Mouse (Mus musculus) CD4-positive, CD25-positive, alpha-beta regulatory T cell, adult 4 months (primary cell): ENCODE results near the gene Gtf3c1. TPM values are rescaled to one million over a fixed set of nuclear protein-coding genes. Genes with fewer than 3 reads are reported as not detected.

ENCODE experiments used
- ATAC-seq: one replicate; pipeline ENCODE4 v1.8.0; 2017
- polyA plus RNA-seq, 2 experiments: library from polyadenylated mRNA; unstranded; fragments of 100-300 nt; shearing (Covaris generic); gene quantifications; one replicate each; pipeline ENCODE4 v1.2.1; 2017

The Gtf3c1 gene
- polyA plus RNA-seq, 2 experiments from 2014 or later, result 16.1 to 29.4 TPM

DNA sequence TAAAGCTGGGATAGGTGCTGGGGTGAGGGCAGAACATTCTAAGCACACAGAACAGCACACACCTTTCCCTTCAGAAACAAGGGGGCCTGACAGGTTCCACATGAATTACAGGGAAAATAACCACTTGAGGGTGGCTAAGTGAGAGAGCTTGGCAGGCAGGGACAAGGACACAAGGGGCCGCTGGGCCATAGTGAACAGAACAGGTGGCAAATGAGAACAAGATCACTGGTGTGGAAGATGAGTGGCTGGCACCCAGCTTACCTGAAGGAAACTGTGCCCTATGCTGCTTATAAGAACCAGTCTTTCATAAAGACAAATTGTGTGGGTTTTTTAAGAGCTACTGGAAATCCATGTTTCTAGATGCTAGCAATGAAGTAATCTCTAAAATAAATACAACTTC, 4.8 kb downstream of the Gtf3c1 start:
- no peak for ATAC-seq

DNA sequence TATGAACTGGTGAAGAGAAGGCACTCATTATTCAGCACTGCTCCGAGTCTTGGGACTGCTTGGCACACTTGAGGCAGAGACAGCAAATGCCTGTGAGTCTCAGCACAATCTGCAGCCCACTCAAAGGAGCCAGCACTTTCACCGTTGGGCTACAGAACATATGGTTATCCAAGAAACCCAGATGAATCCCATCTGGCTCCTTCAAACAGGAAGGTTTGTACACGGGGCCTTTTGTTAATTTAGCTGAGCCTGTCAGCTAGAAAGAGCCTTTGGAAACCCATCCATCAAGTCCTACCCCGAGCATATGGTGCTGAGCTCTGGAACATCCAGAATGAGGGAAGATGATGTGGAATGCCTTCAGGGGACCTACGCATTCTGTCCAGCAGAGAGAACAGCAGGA, 13.5 kb downstream of the Gtf3c1 start:
- no peak for ATAC-seq

DNA sequence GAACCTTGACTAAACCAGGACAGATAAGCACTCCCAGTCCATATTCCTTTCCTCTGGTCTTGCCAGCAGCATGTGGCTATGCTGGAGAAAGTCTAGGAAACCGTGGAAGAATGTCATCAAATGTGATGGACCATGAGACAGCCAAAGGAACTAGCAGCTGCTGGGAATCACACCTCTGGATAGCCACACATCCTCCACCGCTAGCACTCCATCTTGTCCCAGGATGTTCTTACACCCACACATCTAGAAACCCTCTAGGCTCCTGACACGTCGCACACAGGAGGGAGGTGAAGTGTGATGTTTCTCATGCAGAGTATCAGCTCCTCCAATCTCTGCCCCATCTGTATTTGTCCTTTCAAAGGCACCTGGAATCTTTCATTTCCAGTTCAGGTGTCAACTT, 17.1 kb downstream of the Gtf3c1 start:
- no peak for ATAC-seq

DNA sequence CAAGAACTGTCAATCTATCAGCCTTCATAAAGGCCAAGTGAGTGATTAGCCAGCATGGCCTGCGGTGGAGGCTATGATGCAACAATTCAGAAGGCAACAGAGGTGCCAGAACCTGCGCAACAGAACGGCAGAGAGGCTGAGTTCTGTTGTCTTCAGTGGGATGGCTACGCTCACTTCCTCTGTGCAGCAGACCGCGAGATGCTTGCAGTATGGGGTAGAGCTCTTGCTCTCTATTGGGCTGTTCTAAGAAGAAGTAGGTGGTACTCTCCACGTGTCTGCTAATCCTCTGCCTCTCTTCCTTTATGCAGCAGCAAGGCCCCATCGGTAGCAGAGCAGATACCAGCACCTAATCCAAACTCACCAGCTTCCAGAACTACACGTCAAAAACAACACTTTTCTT, 27.6 kb downstream of the Gtf3c1 start:
- ATAC-seq, result no peak

DNA sequence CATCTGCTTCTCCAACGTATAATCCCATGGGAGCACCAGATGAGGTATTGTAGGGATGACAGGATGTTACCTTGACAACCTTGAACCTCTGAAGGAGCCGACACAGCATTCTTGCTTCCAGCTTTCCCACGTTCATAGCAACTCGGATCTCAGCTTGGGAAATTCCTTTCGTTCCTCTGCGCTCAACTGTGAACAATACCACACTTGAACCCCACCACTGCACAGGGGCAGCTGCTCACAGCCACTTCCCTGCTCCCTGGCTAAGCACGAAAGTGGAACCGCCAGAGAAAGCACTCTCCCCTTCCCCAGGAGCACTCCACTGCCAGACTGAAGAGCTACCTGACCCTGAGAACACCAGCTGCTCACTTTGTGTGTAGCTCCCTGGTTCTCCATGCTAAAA, 28.8 kb downstream of the Gtf3c1 start:
- ATAC-seq, result no peak

DNA sequence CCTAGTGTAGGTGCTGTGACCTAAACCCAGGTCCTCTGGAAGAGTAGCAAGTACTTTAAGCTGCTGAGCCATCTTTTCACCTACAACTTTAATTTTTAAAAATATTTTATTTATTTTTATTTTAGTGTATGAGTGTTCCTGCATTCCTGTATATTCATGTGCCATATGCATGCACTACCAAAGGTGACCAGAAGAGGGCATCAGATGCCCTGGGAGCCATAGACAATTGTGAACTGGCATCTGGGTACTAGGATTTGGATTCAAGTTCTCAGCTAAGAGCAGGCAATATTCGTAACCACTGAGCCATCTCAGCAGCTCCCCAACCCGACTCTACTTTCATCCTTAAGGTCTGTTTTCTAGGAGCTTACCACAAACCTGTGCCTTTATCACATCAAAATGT, 32.7 kb downstream of the Gtf3c1 start:
- no peak for ATAC-seq

DNA sequence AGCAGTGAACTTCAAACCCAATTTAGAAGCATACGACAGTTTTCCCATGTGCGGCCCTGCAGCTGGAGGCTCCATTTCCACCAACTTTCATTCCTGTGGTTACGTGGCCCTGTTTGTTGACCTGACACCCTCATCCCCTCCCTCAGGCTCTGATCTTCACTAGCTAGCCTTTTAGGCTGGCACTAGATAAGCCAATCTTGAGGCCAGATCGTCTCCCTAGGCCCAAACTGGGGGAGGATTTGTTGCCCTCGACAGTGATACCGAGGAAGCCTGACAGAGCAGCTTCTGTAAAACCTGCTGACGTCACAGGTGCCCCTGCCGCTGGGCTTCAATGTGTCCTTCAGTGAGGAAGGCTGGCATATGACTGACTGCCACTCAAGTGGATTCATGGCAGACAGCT, 36.2 kb downstream of the Gtf3c1 start:
- ATAC-seq, result no peak

DNA sequence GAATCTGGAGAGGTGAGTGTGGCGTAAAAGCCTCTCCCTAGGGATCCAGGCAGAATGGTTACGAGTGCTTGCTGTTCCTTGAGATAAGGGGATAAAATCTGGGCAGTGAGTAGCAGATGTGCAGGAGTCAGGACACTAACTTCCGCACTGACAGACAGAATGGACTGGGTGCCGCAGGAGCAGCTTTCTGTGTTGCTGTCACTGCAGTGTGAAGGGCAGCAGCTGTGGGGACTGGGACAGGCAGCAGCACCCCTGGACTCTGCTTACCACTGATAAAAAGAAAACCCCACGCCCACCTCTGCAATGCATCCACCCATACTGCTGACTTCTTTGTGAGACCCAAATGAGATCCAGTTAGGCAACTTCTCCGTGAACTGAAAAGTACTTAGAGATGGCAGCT, 36.7 kb downstream of the Gtf3c1 start:
- no peak for ATAC-seq

DNA sequence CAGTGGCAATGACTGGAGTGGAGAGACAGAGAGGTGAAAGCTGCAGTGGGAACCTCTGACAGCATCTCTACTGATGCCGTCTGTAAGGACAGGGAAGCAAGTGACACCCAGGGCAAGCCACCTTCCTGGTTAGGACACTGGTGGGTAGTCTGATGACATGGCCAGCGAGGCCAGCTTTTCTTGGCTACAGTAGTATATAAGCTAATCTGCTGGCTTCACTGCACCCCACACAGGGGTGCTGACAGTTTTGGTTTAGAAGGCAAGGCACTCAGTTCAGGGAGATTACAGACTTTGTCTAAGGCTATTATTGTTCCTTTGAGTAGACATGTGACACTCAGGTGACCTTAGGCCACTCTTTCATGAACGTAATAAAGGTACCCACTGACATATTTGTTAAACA, 43.9 kb downstream of the Gtf3c1 start:
- no peak for ATAC-seq

DNA sequence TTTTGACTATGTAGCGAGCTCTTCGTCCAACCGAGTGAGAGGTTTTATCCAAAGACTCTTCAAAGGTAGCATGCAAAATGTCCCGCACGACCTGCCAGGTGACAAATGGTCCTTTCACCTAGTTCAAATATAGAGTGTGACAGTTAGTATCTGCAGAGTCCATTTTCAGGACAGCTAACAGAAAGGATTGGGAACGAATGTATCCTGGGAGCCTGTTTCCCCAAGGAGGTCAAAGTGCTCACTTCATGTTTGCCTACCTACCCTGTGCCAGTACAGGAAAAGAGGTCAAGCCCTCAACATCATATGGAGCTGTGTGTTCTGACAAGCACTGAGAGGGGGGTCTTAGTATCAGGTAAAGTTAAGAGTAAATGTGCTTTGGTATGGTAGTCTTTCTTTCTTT, 50.1 kb downstream of the Gtf3c1 start:
- ATAC-seq, result no peak

DNA sequence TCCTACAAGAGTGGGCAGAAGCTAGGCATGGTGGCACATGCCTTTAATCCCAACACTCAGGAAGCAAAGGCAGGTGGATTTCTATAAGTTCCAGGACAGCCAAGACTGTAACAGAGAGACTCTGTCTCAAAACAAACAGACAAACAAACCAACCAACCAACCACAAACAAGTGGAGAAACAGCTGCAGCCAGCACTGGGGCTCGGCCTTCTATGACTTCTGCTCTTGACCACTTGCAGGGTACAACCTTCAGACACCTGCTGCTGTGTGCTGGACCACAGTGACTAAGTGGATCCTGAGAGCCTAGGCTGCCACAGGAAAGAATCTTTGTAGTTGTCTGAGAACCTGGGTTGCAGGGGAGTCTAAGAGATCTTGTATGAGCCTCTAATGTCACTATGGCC, 58.6 kb downstream of the Gtf3c1 start:
- no peak for ATAC-seq

DNA sequence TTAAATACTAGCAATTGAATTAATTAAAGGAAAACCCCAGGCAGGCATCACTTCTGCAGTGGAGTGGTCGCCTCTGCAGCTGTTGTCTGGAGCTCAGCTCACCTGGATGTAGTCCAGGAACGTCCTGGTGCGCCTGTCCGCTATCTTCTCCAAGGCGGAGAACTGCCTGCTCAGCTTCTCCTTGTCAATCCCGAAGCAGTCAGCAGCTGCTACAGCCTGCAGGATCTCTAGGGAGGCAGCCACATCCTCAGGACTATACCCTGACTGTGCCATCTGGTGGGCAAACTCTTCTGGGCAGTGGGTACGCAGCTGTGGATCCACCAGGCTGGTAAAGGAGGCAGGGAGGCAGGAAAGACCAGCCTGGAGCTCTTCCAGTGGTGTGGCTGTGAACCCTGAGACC, 62.2 kb downstream of the Gtf3c1 start:
- ATAC-seq, result no peak

DNA sequence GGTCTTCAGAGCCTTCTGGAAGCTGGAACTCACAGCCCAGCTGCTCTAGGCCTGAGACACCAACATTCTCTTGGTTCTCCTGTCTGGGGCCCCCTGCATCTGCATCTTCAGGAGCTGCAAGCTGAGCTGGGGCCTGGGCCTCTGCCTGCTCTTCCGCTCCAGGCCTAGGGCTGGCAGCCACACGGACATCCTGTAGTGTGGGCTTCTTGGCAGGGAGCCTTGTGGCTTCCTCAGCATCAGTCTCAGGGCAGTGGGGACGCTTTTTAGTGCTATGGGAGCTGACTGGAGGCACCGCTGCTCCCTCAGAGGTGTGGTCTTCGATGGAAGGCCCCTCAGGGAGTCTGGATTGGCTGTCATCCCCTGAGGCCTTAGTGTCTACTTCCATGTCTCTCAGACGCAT, 63.7 kb downstream of the Gtf3c1 start:
- ATAC-seq, result peak; percentile 40

DNA sequence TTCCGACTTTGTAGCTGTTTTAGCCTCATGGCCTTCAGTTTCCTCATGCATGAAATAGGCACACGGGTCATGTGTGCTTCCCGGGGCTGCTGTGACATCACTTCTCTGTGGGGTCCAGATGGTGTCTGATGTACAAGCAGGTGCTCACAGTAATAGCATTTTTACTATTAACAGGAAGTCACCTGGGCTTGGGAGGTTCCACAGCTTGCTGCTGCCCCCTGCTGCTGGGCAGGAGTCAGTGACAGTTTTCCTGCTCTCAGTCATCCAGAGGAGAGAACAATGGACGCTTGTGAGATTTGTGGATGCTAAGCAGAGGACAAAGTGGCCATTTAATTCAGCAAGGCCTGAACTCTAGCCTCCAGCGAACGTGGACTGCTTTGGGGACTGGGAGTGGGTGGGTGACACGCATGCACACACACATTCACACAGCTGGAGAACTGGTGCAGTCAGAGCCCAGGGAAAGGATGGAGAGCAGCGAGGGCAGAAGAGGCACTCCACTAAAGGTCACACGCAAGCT, 68.7 kb downstream of the Gtf3c1 start:
- peak; percentile 57 for ATAC-seq

DNA sequence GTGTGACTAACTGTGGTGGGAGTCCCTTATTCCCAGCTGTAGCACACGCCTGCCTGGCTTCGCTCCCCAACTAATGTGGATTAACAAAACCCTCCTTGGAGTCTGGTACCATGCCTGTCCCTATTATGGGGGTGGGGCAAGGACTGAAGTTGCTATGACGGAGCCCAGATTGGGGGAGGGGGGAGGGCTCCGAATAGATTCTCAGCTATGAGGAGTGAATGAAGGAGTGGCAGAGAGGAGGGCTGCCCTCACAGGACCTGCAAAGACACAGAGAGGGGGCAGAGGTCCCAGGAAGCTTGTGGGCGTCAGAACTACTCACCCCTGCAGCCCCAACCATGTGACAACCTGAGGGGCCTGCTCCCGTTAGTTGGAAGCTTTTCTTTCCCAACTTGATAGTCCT, 69.2 kb downstream of the Gtf3c1 start:
- peak; percentile 3 for ATAC-seq

DNA sequence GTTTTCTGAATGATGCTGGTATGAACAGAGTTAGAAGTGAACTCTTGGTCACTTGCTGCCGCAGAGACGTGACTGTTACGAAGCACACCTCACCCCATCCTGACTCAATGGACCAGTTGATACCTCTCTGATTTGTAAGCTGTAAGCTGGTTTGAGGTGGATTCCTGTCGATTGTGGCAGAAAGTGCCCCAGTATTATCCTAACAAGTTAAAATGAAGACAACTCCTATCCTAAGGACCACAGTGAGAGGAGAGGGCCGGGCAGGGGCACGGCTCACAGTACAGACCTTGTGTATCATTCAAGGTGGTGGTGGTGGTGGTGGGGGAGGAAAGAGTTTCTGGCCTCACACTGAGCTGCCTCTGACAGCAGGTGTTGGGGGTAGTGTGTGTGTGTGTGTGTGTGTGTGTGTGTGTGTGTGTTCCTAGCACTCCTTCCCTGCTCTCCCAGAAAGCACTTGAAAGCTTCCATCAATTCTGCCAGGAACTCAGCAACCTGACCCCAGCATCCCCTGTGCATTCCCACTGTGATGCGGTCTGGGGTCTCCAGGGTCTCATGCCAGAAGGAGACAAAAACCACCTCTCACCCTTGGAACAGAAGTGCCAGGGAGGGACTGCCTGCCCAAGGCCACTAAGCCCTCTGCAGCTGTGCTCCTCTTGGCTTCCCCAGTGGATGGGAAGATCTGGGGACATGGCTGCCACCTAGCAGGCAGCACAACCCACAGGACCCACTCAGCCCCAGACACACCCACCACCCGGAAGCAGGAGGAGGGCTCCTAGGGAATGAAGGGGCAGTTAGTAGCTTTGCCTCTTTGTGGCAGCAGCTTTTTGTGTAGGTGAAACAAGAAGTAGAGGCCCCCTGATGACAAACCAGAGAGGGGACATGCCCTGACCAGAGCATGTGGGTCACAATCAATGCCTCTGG, 70.1 kb downstream of the Gtf3c1 start:
- ATAC-seq, result no peak

DNA sequence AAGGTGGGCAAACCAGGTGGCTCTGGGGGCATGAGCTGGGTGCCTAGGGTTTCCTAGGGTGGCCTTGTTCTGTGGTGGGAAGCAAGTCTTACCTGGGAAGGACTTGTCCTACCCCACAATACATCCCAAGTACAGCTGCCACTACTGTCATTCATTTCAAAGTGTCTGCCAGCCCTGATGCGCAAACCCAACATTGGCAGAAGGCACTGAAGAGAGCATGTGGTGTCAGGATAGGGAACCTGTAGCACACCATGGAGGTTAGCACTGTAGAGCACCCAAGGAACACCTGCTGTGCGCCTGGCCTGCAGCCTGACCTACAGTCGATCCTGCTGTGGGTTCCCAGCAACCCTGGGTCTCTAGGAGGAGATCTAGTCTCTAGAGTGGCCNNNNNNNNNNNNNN, 76.6 kb downstream of the Gtf3c1 start:
- ATAC-seq, result no peak

DNA sequence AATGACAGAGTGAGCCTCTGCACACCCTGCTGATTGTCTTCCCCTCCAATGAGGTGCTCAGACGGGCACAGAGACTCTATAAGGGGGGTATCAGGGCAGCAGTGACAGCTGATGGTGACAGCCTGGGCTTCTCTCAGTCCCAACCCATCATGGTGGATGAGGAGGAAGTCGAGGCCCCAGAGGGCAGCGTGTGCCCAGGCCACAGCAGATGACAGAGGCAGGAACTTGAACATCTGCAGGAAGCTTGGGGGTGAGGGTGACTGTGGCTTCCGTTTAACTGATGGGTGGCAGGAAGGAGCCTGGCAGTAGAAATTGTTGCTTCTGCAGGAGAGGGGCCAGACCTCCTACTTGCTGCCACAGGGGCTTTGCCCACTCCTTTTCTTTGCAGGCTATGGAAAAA, 77.3 kb downstream of the Gtf3c1 start:
- peak; percentile 85 for ATAC-seq

DNA sequence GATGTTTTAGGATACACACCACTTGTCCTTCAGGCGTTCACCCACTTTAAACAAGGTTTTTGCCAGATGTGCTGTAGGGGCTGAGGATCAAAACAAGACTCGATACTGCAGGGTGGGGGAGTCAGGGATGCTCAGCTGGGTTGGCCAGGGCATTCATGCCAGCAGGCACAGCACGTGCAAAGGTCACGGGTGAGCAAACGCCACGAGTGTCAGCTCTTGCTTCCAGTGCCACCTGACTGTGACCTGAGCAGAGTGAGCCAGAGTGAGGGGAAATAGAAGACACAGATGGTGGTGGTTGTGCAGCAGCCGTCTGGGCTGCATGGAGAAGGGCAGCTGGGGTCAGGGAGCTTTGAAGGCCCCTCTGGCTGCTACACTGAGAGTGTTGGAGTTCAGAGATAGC, 81.8 kb downstream of the Gtf3c1 start:
- no peak for ATAC-seq

DNA sequence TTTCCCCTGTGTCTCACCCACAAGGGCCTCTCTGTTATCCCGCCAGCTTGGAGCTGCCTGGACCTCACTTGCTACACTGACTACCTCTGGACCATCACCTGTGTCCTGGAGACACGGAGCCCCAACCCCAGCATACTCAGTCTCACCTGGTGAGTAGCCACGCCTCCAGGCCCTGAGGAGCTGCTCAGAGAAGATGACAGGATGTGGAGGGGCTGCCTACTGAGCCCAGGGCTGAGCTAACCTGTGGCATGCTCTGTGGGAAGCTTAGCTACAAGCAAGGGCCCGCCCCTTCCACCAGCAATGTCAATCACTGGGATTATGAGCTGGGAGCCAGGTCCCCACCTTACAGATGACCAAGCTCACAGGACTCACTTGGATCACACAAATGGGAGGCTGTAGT, 82.4 kb downstream of the Gtf3c1 start:
- ATAC-seq, result peak; percentile 72

DNA sequence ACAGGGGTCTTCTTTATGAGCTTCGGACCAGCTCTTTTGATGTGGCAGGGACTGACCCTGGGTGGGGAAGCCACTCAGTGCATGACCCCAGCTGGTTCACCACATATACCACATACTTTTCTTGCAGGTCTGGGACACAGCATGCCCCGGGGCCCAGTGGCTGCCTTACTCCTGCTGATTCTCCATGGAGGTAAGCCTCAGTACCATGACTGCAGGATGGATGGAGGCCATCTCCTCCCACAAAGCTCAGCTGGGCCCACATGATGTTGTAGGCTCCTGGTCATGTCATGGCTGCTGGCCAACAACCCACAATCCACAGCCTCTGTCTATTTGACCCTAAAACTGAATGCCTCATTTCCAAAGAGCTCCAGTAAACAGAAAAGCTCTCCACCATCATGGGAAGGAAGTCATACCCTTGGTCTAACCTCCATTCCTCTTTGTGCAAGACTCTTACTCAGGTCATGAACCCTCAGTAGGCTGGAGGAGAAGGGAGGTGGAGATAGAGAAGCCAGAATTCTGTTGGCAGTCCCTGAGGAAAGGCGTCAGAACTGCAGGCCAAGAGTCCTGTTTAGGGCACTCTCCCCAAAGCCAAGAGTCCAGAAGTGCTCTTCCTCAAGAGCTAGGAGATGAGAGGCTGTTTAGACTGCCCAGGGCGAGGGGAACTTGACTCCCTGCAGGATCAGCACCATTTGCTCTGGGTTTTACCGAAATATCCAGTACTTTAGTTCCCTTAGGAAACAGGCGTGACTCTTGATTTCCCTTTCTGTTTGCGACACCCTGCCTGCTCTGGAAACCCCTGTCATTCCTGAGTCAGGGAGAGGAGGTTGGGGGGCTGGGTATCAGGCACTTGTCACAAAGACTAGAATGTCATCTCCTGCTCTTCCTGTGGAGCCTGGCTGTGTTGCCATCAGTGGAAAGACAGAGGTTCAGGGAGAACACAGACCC, 84.6 kb downstream of the Gtf3c1 start:
- ATAC-seq, result no peak

DNA sequence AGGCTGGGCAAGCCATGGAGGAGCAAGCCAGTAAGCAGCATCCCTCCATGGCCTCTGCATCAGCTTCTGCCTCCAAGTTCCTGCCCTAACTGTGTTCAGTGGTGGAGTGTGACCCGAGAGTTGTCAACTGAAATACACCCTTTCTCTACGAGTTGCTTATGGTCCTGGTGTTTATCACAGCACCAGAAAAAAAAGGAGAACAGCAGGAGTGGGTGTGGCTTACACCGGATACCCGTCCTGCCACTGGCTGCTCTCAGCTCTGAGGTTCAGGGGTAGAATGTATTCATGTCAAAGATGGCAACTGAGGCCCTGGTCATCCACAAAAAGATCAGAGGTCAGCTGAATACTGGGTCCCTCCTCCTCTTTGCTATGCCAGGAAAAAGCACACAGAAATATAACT, 87.5 kb downstream of the Gtf3c1 start:
- ATAC-seq, result peak; percentile 63

DNA sequence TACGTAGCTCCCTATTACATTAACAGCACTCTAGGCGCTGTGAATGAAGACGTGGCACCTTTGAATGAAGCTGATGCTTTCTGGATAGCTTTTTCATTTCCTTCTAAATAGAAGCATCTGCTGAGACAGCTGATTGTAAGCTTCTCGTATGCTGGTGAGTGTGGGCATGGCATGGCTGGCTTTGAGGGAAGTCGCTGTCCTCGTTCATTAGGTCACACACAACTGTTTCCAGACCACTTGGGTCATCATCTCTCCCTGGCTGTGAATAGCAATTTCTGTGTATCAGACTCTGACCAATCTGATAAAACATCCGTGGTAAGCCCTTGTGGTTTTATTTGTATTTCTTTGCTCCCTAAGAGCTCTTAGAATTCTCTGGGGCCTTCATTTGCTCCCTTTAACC, 89.6 kb downstream of the Gtf3c1 start:
- ATAC-seq, result no peak

DNA sequence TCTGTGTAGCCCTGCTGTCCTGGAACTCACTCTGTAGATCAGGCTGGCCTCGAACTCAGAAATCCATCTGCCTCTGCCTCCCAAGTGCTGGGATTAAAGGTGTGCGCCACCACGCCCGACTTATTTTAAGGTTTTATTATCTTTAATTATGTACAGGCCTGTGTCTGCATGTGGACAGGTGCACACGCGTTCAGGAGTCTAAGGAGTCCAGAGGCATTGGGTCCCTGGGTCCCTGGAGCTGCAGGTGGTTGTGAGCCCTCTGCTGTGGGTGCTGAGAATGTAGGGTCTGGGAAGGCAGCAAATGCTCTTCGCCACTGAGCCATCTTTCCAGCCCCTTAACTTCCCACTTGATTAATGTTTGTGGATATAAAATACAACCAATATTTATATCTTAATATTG, 92.1 kb downstream of the Gtf3c1 start:
- ATAC-seq, result no peak
